24 mouse cellular contexts compared by ENCODE assay signal in genomic region chr7:19953054-19953453, GRCm38 (mm10). TPM values are rescaled to one million over a fixed set of nuclear protein-coding genes. Genes with fewer than 3 reads are reported as not detected.
A peak's percentile ranks its signal among the peaks of the same experiment; 100 is the strongest.
DNase-seq lines count a peak whose midpoint lies in the region; ATAC-seq and TF ChIP-seq lines count a peak whose summit lies in the region.
"Had no signal": no experiment of that assay in that cellular context is flagged by ENCODE, and none has a peak within 500 bp of the region (broad histone marks: within the 10 kb centered on the region; RNA-seq: fewer than 3 reads in every experiment).

No protein-coding gene starts in this region.

- H3K4me3 ChIP-seq in liver, adult 2 months (ENCODE audit: insufficient read depth, low read depth, low read length), result no peak overlapping the region
- H3K4me3 ChIP-seq in liver, postnatal 0 days (ENCODE audit: low read depth, low read length), result no peak overlapping the region
- H3K4me3 ChIP-seq in ES-E14 (ENCODE audit: insufficient read depth in 1 of 2, low read depth in 1 of 2, low read length in 2 of 2, poor library complexity in 1 of 2, severe bottlenecking in 1 of 2), result no peak overlapping the region
- no peak overlapping the region for H3K4me3 ChIP-seq in embryonic fibroblast, embryonic 13.5 days (ENCODE audit: insufficient read depth, low read length)
- no peak overlapping the region for H3K4me3 ChIP-seq in small intestine, adult 2 months (ENCODE audit: low read depth, low read length)
- H3K4me3 ChIP-seq: embryonic facial prominence, embryonic 15.5 days; forebrain, embryonic 12.5 days; liver, embryonic 13.5 days had no signal

- peaks cover 21% of the 10 kb centered on the region for H3K4me1 ChIP-seq in liver, adult 2 months (ENCODE audit: control insufficient read depth, insufficient read depth, low read length)
- H3K4me1 ChIP-seq in liver, postnatal 0 days (ENCODE audit: insufficient read depth), result no peaks in the 10 kb centered on the region
- H3K4me1 ChIP-seq in ES-E14 (ENCODE audit: control insufficient read depth in 2 of 2, insufficient read depth in 2 of 2, low read length in 2 of 2, poor library complexity in 1 of 2), result peaks cover 0 to 13% of the 10 kb centered on the region in 2 experiments; a peak in 2 of 4 replicates
- no peaks in the 10 kb centered on the region; the same call in none of the 2 replicates for H3K4me1 ChIP-seq in embryonic fibroblast, embryonic 13.5 days (ENCODE audit: control insufficient read depth, insufficient read depth, low read length)
- H3K4me1 ChIP-seq in small intestine, adult 2 months (ENCODE audit: control insufficient read depth, insufficient read depth, insufficient read length, low read length), result peaks cover 27% of the 10 kb centered on the region
- H3K4me1 ChIP-seq: embryonic facial prominence, embryonic 15.5 days; forebrain, embryonic 12.5 days had no signal

- no peaks in the 10 kb centered on the region for H3K36me3 ChIP-seq in liver, adult 2 months (ENCODE audit: control insufficient read depth, insufficient read depth, low read length)
- no peaks in the 10 kb centered on the region for H3K36me3 ChIP-seq in liver, postnatal 0 days (replicated peaks; ENCODE audit: insufficient read depth, low read length)
- H3K36me3 ChIP-seq in ES-E14 (ENCODE audit: control insufficient read depth, insufficient read depth, low read length, poor library complexity, severe bottlenecking), result no peaks in the 10 kb centered on the region
- H3K36me3 ChIP-seq in small intestine, adult 2 months (ENCODE audit: control insufficient read depth, insufficient read depth, low read length), result peaks cover 2% of the 10 kb centered on the region; the same call in 1 of the 2 replicates
- H3K36me3 ChIP-seq: embryonic facial prominence, embryonic 15.5 days; forebrain, embryonic 12.5 days; liver, embryonic 13.5 days had no signal

- 59% methylated on average over 9 of the region's 9 CpGs for WGBS in liver, adult 2 months
- WGBS in liver, postnatal 0 days (ENCODE audit: insufficient replicate concordance), result 69% methylated on average over 9 of the region's 9 CpGs
- WGBS in small intestine, adult 2 months, result 43% methylated on average over 9 of the region's 9 CpGs

- no peak overlapping the region for H3K9ac ChIP-seq in liver, adult 2 months (ENCODE audit: low read depth, low read length)
- no peak overlapping the region for H3K9ac ChIP-seq in liver, postnatal 0 days (replicated peaks)
- H3K9ac ChIP-seq in ES-E14 (ENCODE audit: insufficient read depth, low read depth, low read length, poor library complexity, severe bottlenecking), result no peak overlapping the region
- H3K9ac ChIP-seq: embryonic facial prominence, embryonic 15.5 days; forebrain, embryonic 12.5 days; liver, embryonic 13.5 days had no signal

- no peak for TF ChIP-seq POLR2A in liver, adult 2 months (IDR thresholded peaks at IDR 0.05; ENCODE audit: extremely low read depth, insufficient read depth, low read length)
- TF ChIP-seq POLR2A in embryonic fibroblast, embryonic 13.5 days (IDR thresholded peaks at IDR 0.05; ENCODE audit: low read depth, low read length), result no peak
- no peak for TF ChIP-seq POLR2A in small intestine, adult 2 months (IDR thresholded peaks at IDR 0.05; ENCODE audit: low read depth, low read length)

- no peak for TF ChIP-seq CTCF in liver, adult 2 months (IDR thresholded peaks at IDR 0.05; ENCODE audit: low read depth, low read length)
- TF ChIP-seq CTCF in liver, postnatal 0 days (IDR thresholded peaks at IDR 0.05; ENCODE audit: low read depth), result no peak
- TF ChIP-seq CTCF in embryonic fibroblast, embryonic 13.5 days (IDR thresholded peaks at IDR 0.05; ENCODE audit: borderline replicate concordance, insufficient read depth, low read length), result no peak
- no peak for TF ChIP-seq CTCF in small intestine, adult 2 months (IDR thresholded peaks at IDR 0.05; ENCODE audit: extremely low read depth, insufficient read length, insufficient replicate concordance, low read depth, low read length)

- no peak for ATAC-seq in liver, postnatal 0 days
- ATAC-seq in cerebellum, adult (ENCODE audit: insufficient number of reproducible peaks, low FRiP score, low TSS enrichment), result no peak

- H3K27ac ChIP-seq in liver, adult 2 months (replicated peaks; ENCODE audit: insufficient read depth, low read depth, low read length), result peak overlapping the region; percentile 48
- H3K27ac ChIP-seq in liver, postnatal 0 days (ENCODE audit: low read depth), result no peak overlapping the region
- H3K27ac ChIP-seq in ES-E14 (ENCODE audit: insufficient read depth, low read depth, low read length, poor library complexity, severe bottlenecking), result no peak overlapping the region
- H3K27ac ChIP-seq in embryonic fibroblast, embryonic 13.5 days (ENCODE audit: insufficient read depth, low read length), result peak overlapping the region; percentile 67; the same call in 1 of the 2 replicates
- H3K27ac ChIP-seq in small intestine, adult 2 months (ENCODE audit: insufficient read depth, low read depth, low read length), result peak overlapping the region; percentile 72
- H3K27ac ChIP-seq: embryonic facial prominence, embryonic 15.5 days; forebrain, embryonic 12.5 days; liver, embryonic 13.5 days had no signal

- no peak for TF ChIP-seq EP300 in liver, postnatal 0 days (IDR thresholded peaks at IDR 0.05; ENCODE audit: low read depth)

- H3K9me3 ChIP-seq in liver, postnatal 0 days (ENCODE audit: low read length), result no peaks in the 10 kb centered on the region
- no peaks in the 10 kb centered on the region for H3K9me3 ChIP-seq in ES-E14 (ENCODE audit: control insufficient read depth, insufficient read depth, low read depth, low read length)
- H3K9me3 ChIP-seq: embryonic facial prominence, embryonic 15.5 days; forebrain, embryonic 12.5 days; liver, embryonic 13.5 days had no signal

- no peaks in the 10 kb centered on the region for H3K27me3 ChIP-seq in liver, adult 2 months (ENCODE audit: control insufficient read depth, insufficient read depth, low read length)
- H3K27me3 ChIP-seq in liver, postnatal 0 days (ENCODE audit: insufficient read depth, low read length), result no peaks in the 10 kb centered on the region
- H3K27me3 ChIP-seq in small intestine, adult 2 months (ENCODE audit: control insufficient read depth, insufficient read depth, low read length), result no peaks in the 10 kb centered on the region
- H3K27me3 ChIP-seq: embryonic facial prominence, embryonic 15.5 days; forebrain, embryonic 12.5 days; liver, embryonic 13.5 days had no signal

- no peaks in the 10 kb centered on the region for H3K79me2 ChIP-seq in liver, adult 2 months (ENCODE audit: control insufficient read depth, insufficient read depth, low read length)

- in situ Hi-C loops in ES-E14 (cut with MboI; ENCODE audit: low sequenced_read_pairs in 2 of 2, unreplicated experiment in 2 of 2), result no loop called here

- no peak for DNase-seq in liver, adult 2 months (ENCODE audit: extremely low read depth, low read depth, low spot score)
- DNase-seq in liver, postnatal 0 days, result no peak
- DNase-seq in ES-E14 (ENCODE audit: low read depth, low spot score), result no peak
- DNase-seq in left cerebral cortex, adult 9 months (ENCODE audit: low spot score in 2 of 2), result no peak
- DNase-seq: cerebellum, adult 8-10 months; gastrocnemius, postnatal 25 days; liver, embryonic 13.5 days had no signal

- H3K4me2 ChIP-seq in liver, postnatal 0 days (ENCODE audit: low read depth, low read length), result no peak overlapping the region
- H3K4me2 ChIP-seq: embryonic facial prominence, embryonic 15.5 days; forebrain, embryonic 12.5 days; heart, embryonic 11.5 days; liver, embryonic 13.5 days had no signal

TF ChIP-seq in ES-E14, 5 proteins besides CTCF, POLR2A, EP300 and RAD21:
- peak; percentile 74 for TF ChIP-seq ZNF384 (IDR thresholded peaks at IDR 0.05; ENCODE audit: low read depth, low read length)
- no peak for TF ChIP-seq CHD2 (IDR thresholded peaks at IDR 0.05; ENCODE audit: low read depth, low read length)

RNA-seq across cellular contexts. Expression of gene Igsf23, which starts 2.5 kb away (rescaled TPM):
- total RNA-seq in liver, adult 2 months (2014; rRNA removed), result 0.09 and 0.13 TPM in 2 replicates
- 0.78 and 1.6 TPM in 2 replicates for polyA plus RNA-seq in liver, adult 2 months (2012; rRNA removed)
- 0.69 and 0.89 TPM in 2 replicates for polyA plus RNA-seq in liver, postnatal 0 days (2015; fragmentation: Nextera tagmentation; extraction: Ambion mirVana)
- total RNA-seq in ES-E14 (2012; rRNA removed), result 4.6 and 6.6 TPM in 2 replicates
- polyA plus RNA-seq in embryonic fibroblast, embryonic 13.5 days (2011; ENCODE audit: insufficient read length, low read depth, missing spikeins), result not detected in 2 replicates
- polyA plus RNA-seq in small intestine, adult 2 months (2012; rRNA removed), result 87.9 and 185 TPM in 2 replicates
- total RNA-seq: adrenal gland, postnatal 36 days; gastrocnemius, postnatal 25 days; left cerebral cortex, adult 18-20 months had no signal
- polyA plus RNA-seq: forebrain, embryonic 12.5 days; neural tube, embryonic 14.5 days had no signal

RNA-seq across cellular contexts. Expression of gene Ceacam20, which starts 12.2 kb away (rescaled TPM):
- total RNA-seq in liver, adult 2 months (2014; rRNA removed), result not detected in 2 replicates
- not detected in 2 replicates for polyA plus RNA-seq in liver, adult 2 months (2012; rRNA removed)
- polyA plus RNA-seq in liver, postnatal 0 days (2015; fragmentation: Nextera tagmentation; extraction: Ambion mirVana), result not detected in 2 replicates
- total RNA-seq in ES-E14 (2012; rRNA removed), result 3.7 and 4.9 TPM in 2 replicates
- polyA plus RNA-seq in embryonic fibroblast, embryonic 13.5 days (2011; ENCODE audit: insufficient read length, low read depth, missing spikeins), result not detected in 2 replicates
- 48.9 and 179 TPM in 2 replicates for polyA plus RNA-seq in small intestine, adult 2 months (2012; rRNA removed)
- total RNA-seq: adrenal gland, postnatal 36 days; common myeloid progenitor, adult 5-6 weeks; gastrocnemius, postnatal 25 days; heart, postnatal 25 days; layer of hippocampus, adult 8-10 months; left cerebral cortex, adult 18-20 months; megakaryocyte, adult 5-6 weeks had no signal
- polyA plus RNA-seq: embryonic facial prominence, embryonic 15.5 days; forebrain, embryonic 12.5 days; heart, embryonic 11.5 days; kidney, embryonic 16.5 days; limb, embryonic 11.5 days; liver, embryonic 13.5 days; lung, postnatal 0 days; neural tube, embryonic 14.5 days; stomach, embryonic 14.5 days had no signal

RNA-seq across cellular contexts. Expression of gene Pvr, which starts 32.1 kb away (rescaled TPM):
- 5.1 and 7.6 TPM in 2 replicates for total RNA-seq in liver, adult 2 months (2014; rRNA removed)
- 3.4 and 6.8 TPM in 2 replicates for polyA plus RNA-seq in liver, adult 2 months (2012; rRNA removed)
- polyA plus RNA-seq in liver, postnatal 0 days (2015; fragmentation: Nextera tagmentation; extraction: Ambion mirVana), result 2.2 and 3.0 TPM in 2 replicates
- total RNA-seq in ES-E14 (2012; rRNA removed), result 38.6 and 49.9 TPM in 2 replicates
- polyA plus RNA-seq in embryonic fibroblast, embryonic 13.5 days (2011; ENCODE audit: insufficient read length, low read depth, missing spikeins), result 54.1 and 65.0 TPM in 2 replicates
- 5.7 and 14.3 TPM in 2 replicates for polyA plus RNA-seq in small intestine, adult 2 months (2012; rRNA removed)

RNA-seq across cellular contexts. Expression of gene Nlrp9b, which starts 38.2 kb away (rescaled TPM):
- total RNA-seq in liver, adult 2 months (2014; rRNA removed), result not detected in 2 replicates
- polyA plus RNA-seq in liver, adult 2 months (2012; rRNA removed), result not detected in 2 replicates
- not detected in 2 replicates for polyA plus RNA-seq in liver, postnatal 0 days (2015; fragmentation: Nextera tagmentation; extraction: Ambion mirVana)
- total RNA-seq in ES-E14 (2012; rRNA removed), result 5.1 and 7.1 TPM in 2 replicates
- not detected in 2 replicates for polyA plus RNA-seq in embryonic fibroblast, embryonic 13.5 days (2011; ENCODE audit: insufficient read length, low read depth, missing spikeins)
- polyA plus RNA-seq in small intestine, adult 2 months (2012; rRNA removed), result 1.8 and 6.6 TPM in 2 replicates
- total RNA-seq: adrenal gland, postnatal 36 days; common myeloid progenitor, adult 5-6 weeks; gastrocnemius, postnatal 25 days; heart, postnatal 25 days; layer of hippocampus, adult 8-10 months; left cerebral cortex, adult 18-20 months; megakaryocyte, adult 5-6 weeks had no signal
- polyA plus RNA-seq: embryonic facial prominence, embryonic 15.5 days; forebrain, embryonic 12.5 days; heart, embryonic 11.5 days; kidney, embryonic 16.5 days; liver, embryonic 13.5 days; lung, postnatal 0 days; neural tube, embryonic 14.5 days; stomach, embryonic 14.5 days had no signal

Comparison
In these comparisons a context has a peak if more than half of its experiments do, and no peak if none do; other contexts are left out.
1. H3K27ac ChIP-seq: peak in liver, adult 2 months (single experiment), embryonic fibroblast, embryonic 13.5 days (single experiment) and small intestine, adult 2 months (single experiment); none in liver, postnatal 0 days (single experiment) and ES-E14 (single experiment).
2. RNA of gene Igsf23, which starts 2.5 kb away (polyA plus RNA-seq): 87.9 to 185 TPM in small intestine, adult 2 months; 0.69 to 0.89 TPM in liver, postnatal 0 days, 0.78 to 1.6 TPM in liver, adult 2 months and not detected in embryonic fibroblast, embryonic 13.5 days; every median in the first group is over 10 times any median in the second.
3. RNA of gene Ceacam20, which starts 12.2 kb away (polyA plus RNA-seq): 48.9 to 179 TPM in small intestine, adult 2 months; not detected in liver, adult 2 months, not detected in liver, postnatal 0 days and not detected in embryonic fibroblast, embryonic 13.5 days; every median in the first group is over 10 times any median in the second.